Mouse (Mus musculus): ENCODE measurements around the gene Slc6a6. TPM values are rescaled to one million over a fixed set of nuclear protein-coding genes. Genes with fewer than 3 reads are reported as not detected.

The Slc6a6 gene
- 93.7 to 110 TPM (median 99.8 TPM) in 4 replicates for total RNA-seq (2023; ENCODE audit: inconsistent age)

DNA sequence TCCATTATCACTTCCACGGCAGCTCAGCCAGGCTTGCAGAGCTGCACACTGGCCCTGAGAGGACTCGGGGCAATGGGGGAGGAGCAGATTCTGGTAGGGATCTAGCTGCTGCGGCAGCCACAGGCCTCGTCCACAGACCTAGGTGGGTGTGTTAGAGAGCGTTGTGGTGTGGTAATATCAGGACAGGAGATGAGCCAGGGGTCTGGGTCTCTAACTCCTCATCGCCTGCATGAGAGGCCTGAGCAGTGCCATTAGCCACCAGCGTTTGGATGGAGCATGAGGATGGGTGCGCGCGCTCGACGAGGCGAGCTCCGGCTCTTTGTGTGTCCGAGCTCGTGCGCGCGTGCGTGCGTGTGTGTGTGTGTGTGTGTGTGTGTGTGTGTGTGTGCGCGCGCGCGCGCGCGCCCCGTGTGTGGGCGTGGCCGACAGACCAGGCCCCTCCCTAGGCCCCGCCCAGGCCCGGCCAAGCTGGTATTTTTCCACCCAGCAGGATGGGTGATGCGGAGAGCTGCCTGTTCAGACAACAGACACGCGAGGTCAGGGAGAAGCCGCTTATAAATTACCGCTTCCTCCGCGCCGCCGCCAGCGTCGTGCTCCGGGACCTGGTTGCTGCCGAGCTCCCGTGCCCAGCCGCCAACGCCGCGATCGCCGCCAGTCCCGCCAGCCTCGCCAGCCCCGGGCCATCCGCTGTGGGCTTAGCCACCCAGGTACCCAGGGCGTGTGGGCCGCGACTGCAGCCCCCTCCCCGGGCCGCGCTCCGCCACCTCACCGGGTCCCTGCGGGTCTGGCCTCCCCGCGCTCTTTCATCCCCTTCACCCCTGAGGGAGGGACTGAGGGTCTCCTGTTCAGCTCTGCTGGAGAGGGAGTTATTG lies at the start of gene Slc6a6:
Gene Slc6a6 (plus strand): TSS at position 452 of the 872 bp plus-strand sequence.

Other genes starting within 250 kb of the Slc6a6 start
- 14.5 to 16.6 TPM (median 15.0 TPM) in 4 replicates for gene Chchd4, start 210.5 kb upstream of the Slc6a6 start, total RNA-seq (2023; ENCODE audit: inconsistent age)
- gene Tmem43, start 210.3 kb upstream of the Slc6a6 start, total RNA-seq (2023; ENCODE audit: inconsistent age): 32.4 to 40.4 TPM (median 39.0 TPM) in 4 replicates
- 17.5 to 19.8 TPM (median 18.7 TPM) in 4 replicates for gene Xpc, start 168.2 kb upstream of the Slc6a6 start, total RNA-seq (2023; ENCODE audit: inconsistent age)
- gene Lsm3, start 168.1 kb upstream of the Slc6a6 start, total RNA-seq (2023; ENCODE audit: inconsistent age): 63.3 to 81.7 TPM (median 66.2 TPM) in 4 replicates
- 1.00 to 2.2 TPM (median 1.5 TPM) in 4 replicates for gene Grip2, start 143.2 kb downstream of the Slc6a6 start, total RNA-seq (2023; ENCODE audit: inconsistent age)
- gene Ccdc174, start 194.0 kb downstream of the Slc6a6 start, total RNA-seq (2023; ENCODE audit: inconsistent age): 41.0 to 47.8 TPM (median 46.0 TPM) in 4 replicates
- 2.2 to 3.1 TPM (median 2.7 TPM) in 4 replicates for gene 4930590J08Rik, start 218.8 kb downstream of the Slc6a6 start, total RNA-seq (2023; ENCODE audit: inconsistent age)

Data from B cell, adult (primary cell).